Mouse (Mus musculus) adrenal gland, adult 18-20 months (tissue): ENCODE data around the gene Isca2. TPM values are rescaled to one million over a fixed set of nuclear protein-coding genes. Genes with fewer than 3 reads are reported as not detected.

Experiments
- DNase-seq, 2 experiments: peaks; one replicate each; pipeline ENCODE4 v3.0.0; 2021 to 2022; ENCODE audit warnings: low spot score in 2 of 2
- long read RNA-seq, 2 experiments: library from polyadenylated mRNA; stranded (forward); transcript quantifications; one replicate each; pipeline ENCODE4 v2.0.0; 2021
- total RNA-seq, 2 experiments: library from RNA; stranded (reverse); gene quantifications; 1 replicate in 1 of 2; 2 replicates in 1 of 2; pipeline ENCODE4 v1.2.3; 2021

Gene Isca2
- total RNA-seq, result 10 to 100 TPM; 65.2 to 77.7 TPM
- long read RNA-seq, experiment 1, transcript Isca2-201 (4 exons, 883 nt), result major isoform, 6 of 16 reads
- long read RNA-seq, experiment 1, transcript Isca2-203 (3 exons, 485 nt), result minor isoform, 5 of 16 reads
- long read RNA-seq, experiment 1, partial matches to known transcripts, result 0 of 16 reads
- long read RNA-seq, experiment 1, other reads (novel, unspliced or antisense), result 0 of 16 reads
- long read RNA-seq, experiment 2, transcript Isca2-201 (4 exons, 883 nt), result minor isoform, 12 of 46 reads
- long read RNA-seq, experiment 2, transcript Isca2-206 (3 exons, 374 nt), result minor isoform, 7 of 46 reads
- long read RNA-seq, experiment 2, transcript Isca2-203 (3 exons, 485 nt), result major isoform, 17 of 46 reads
- long read RNA-seq, experiment 2, partial matches to known transcripts, result 1 of 46 reads
- long read RNA-seq, experiment 2, other reads (novel, unspliced or antisense), result 1 of 46 reads

GRCm38 (mm10) chr12:84772726-84773441 lies at the start of gene Isca2, which contains the start of gene Npc2:
Gene Isca2 (plus strand): TSS chr12:84773251.
Gene Npc2 (minus strand): TSS chr12:84773152.
- DNase-seq, result peak; percentile 91 to 94

DNA sequence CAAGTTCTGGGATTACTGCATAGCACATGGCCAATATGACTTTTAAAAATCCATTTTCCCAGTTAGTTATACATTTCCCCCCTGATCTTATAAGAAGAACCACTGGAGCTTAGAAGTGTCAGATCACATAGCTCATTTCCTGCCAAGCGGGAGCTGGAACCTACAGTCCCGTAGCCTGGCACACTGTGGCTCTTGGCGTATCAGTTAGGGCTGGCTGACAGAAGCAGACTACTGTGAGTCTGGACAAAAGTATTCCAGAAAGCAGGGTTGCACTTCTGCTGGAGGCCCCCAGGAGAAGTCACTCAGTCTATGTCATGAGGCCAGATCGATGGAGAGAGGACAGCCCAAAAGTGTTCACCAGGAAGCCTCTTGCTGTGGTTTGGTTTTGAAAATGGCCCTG lies 46.7 kb upstream of the Isca2 start:
- DNase-seq, result no peak

DNA sequence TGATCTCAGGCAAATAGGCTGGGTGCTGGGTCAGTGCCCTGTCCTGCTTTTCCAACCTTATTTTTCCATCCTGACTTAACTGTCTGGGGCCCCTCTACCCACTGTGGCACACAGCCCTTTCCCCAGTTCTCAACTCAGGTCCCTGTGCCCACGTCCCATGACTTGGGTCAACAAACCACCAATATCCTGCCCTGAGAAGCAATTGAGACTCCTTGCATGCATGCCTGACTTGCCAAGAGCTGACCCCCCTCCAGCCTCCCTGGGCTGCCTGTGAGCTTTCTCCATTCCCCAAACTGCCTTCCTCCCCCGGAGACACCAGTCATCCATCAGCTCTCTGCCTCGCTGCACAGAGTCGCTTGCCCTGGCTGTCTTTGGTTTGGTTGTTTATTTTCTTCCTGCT lies 46.1 kb upstream of the Isca2 start:
- no peak for DNase-seq

DNA sequence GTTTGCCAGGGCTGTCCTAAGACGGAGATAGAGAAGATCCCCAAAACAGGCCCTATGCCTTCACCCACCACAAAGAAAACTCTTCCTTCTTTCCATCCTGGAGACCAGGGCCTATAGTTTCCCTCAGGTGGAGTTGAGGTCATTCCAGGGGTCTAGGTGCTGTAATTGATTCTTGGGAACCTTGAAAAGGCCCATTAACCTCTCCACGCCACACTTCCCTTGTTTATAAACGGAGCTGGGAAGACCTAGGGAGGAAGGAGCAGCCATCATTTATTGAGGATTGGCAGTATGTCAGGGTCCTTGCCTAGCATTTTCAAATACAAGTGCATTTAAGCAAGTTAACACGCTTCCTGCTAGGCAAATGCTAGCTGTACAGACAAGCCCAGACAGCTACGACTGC lies 45.6 kb upstream of the Isca2 start:
- no peak for DNase-seq

- no peak for DNase-seq
These were observed 44.6 kb upstream of the Isca2 start for GRCm38 (mm10) chr12:84728421-84728820.

DNA sequence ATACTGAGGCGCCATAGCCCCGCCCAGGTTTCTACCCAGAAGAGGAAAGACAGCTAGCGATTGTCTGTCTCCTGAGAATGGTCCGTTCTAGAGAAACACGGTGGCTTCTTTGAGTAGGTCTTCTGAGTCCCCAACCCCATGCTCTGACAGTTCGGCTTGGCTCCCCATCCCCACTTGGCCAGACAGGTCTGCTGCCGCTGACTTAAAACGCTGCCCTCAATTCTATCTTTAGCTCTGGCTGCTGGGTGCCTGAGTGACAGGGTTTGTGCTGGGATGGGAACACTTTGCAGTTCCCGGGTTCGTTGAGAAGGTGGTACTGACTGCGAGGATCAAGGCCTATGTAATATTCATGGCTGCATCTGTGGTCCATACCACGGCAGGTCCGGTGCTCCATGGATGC lies 39.7 kb upstream of the Isca2 start:
- DNase-seq, result no peak

DNA sequence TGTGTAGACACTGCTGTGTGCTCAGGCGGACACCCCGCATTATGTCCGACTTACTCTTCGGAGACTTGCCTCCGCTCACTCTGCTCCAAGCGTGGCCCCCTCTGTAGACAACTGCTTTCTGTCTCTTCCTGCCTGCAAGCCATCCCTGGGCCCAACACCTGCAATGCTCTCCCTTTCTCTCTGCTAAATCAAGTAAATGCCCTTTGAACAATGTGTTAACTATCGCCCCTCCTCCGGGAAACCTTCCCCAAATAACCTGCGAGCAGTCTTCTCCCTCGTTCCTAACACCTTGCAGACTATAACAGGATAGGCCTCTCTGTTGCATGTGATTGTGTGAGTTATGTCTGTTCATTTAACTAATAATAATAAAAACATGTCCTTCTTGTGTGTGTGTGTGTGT lies 29.6 kb upstream of the Isca2 start:
- DNase-seq, result no peak

DNA sequence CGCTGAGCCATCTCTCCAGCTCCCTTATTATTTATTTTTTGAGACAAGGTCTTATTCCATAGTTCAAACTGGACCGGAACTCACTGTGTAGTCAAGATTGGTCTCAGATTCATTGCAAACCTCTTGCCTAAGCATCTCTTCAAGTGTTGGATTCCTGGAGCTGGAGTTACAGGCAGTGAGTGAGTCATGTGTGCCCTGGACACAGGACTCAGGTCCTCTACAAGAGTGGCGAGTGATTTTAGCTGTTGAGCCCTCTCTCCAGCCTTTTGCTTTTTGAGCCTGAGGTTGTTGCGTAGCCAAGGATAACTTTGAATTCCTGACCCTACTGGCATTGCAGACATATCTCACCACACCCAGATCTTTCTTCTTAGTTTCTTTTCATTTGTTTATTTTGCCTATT lies 27.4 kb upstream of the Isca2 start:
- no peak for DNase-seq

DNA sequence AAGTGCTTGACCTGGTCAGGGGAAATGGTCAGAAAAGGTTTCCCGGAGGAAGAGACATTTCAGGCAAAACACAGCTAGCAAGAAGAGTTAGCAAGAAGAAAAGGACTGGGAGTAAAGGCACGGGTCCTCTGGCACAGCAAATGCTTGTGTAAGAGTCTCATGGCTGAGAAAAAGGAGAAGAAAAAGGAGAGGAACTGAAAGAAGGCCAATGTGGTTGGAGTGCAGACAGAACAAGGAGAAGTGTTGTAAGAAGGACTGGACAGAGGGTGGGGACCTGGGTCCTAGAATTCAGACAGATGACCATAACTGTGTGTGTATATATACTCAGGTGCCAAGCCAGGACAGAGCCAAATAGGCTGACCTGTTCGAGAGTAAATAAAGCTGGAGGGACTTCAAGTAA lies 24.9 kb upstream of the Isca2 start:
- DNase-seq, result no peak

GRCm38 (mm10) chr12:84750661-84751060 lies 22.4 kb upstream of the Isca2 start:
- peak; percentile 30 to 45 for DNase-seq

GRCm38 (mm10) chr12:84752131-84752977 lies 20.7 kb upstream of the Isca2 start:
- DNase-seq, result no peak

DNA sequence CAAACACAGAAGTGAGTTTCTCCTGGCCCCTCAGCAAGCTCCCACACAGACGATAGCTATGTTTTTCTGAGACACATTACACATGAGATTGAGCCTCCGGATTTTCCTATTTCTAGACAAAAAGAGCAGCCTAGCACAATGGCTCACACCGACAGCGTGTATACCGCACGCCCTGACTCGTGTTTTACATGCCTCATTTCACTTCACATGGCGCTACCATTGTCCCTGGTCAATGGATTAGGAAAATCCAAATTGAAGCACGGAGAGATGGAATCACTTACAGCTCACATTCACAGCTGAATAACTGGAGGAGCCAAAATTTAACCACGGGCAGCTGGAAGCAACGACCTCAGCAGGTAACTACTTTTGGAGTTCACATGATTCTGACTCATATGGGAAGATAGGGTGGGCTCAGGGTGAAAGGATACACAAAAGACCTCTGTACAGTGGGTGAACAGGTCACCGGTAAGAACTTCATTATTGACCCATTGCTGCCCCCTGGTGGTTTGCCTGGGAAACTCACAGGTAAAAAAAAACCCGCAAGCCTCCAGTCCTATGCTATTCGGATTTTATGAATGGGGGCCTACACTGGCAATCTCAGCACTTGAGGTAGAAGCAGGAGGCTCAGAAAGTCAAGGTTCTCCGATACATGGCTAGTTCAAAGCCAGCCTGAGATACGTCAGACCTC lies 17.9 kb upstream of the Isca2 start:
- peak; percentile 70 to 76 for DNase-seq

GRCm38 (mm10) chr12:84756016-84756415 lies 17.0 kb upstream of the Isca2 start:
- no peak for DNase-seq

DNA sequence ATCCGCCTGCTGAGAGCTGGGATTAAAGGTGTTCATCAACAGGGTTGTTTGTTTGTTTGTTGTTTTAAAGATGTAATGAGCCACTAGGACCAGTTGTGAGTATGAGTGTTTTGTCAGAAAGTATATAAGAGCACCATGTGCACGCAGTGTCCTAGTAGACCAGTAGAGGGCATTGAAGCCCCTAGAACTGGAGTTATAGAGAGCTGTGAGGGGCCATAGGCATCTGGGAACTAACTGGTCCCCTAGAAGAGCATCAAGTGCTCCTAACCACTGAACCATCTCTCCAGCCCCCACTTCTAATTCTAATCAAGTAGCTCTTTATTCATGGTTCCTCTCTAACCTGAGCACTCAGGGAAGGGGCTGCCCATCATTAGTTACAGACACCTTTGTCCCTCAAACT lies 14.0 kb upstream of the Isca2 start:
- no peak for DNase-seq

DNA sequence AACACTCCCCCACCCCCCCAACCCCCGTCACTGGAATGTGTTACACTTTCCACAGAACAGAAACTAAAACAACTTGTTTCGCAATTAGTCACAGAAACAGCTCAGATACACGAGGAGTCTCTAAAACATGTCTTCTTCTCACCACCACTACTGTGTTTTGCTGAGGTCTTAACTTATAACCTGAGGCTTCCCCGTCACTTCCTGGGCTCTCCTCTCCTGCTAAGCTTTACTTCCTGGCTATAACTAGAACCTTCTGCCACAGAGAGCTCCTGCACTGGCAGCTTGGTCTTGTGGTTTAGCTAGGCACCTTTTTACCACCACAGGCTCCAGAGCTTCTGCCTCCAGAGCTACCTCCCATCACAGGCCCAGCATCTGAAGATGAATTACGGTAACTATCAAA lies 10.5 kb upstream of the Isca2 start:
- DNase-seq, result no peak

DNA sequence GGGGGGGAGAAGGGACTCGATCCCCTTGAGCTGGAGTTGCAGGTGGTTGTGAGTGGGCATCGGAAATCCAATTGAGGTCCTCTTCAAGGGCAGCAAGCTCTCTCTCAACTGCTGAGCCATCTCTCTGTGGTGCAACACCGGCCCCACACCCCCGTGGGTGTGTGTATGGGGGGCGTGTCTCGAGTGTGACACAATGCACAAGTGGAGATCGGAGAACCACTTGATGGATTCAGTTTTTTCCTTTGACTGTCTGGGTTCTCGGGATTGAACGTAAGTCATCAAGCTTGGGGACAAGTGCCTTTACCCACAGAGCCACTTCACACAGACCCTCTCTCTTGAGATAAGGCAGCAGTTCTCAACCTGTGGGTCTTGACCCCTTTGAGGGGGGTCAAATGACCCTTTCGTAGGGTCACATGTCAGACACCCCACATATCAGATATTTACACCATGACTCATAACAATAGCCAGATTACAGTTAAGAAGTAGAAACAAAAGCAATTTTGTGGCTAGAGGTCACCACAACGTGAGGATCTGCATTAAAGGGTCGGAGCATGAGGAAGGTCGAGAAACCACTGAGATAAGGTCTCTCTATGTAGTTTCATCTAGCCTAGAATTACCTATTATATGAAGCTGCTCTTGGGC lies 9.4 kb upstream of the Isca2 start:
- no peak for DNase-seq

- DNase-seq, result no peak
These were observed 8.3 kb upstream of the Isca2 start for GRCm38 (mm10) chr12:84764756-84765155.

DNA sequence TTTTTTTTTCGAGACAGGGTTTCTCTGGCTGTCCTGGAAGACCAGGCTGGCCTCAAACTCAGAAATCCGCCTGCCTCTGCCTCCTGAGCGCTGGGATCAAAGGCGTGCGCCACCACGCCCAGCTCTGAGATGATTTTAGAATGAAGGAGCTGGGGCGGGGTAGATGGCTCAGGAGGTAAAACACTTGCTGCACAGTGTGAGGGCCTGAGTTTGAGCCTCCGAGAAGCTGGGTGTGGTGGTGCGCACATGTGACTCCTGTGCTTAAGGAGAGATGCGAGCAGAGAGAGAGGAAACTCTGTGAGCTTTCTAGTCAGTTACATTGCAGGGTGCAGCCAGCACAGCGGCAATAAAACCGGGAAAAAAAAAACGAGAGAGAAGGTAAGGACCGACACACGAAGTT lies 7.5 kb upstream of the Isca2 start:
- DNase-seq, result no peak

DNA sequence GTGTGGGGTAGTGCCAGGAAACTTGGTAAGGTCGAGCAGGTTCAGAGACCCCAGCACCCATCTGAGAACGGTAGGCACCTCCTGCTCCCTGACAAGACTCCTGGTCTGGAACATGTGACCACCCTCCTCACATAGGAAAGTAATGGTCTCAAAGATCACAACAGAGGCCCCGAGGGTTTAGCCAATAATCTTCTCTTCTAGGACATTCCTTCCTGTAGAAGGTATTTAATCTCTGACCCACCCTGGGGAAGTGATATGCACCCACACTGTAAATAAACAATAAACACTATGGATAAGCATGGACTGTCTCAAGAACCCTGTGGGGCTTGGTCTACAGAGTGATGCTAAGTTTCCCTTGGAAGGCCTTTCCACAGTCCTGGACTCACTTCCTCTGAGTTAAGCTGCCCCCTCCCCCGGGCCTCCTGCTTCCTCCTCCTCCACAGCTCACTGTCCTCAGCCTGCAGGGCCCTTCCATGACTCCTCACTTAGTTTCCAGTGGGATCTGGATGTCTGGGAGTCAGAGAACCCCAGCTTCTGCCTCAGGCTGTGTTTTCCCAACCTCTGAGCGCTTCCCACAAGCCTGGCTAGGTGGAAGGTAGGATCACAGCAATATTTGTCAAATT lies 6.8 kb upstream of the Isca2 start:
- DNase-seq, result no peak

DNA sequence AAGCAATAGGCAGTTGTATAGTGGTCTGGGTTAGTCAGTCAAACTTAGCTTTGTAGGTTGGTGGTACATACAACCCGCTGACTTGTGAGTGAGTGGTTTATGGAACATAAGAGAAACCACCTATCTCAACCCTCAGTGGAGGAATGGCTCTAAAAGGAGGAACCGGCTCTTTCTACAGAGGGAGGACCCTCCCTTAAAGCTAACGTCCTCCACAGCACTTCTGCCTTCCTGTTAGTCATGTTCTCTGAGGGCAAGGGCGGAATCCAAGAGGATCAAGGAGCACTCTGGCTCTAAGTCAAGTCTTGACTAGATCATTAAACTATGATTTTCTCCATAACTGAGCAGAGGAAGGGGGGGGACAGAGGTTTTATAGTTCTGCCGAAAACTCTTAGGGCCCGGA lies 5.5 kb upstream of the Isca2 start:
- no peak for DNase-seq
